Mouse (Mus musculus): Measurements from ENCODE around the gene Nxph2. TPM values are rescaled to one million over a fixed set of nuclear protein-coding genes. Genes with fewer than 3 reads are reported as not detected.
"Not testable (repeated sequence)": the region's sequence is repeated elsewhere in the genome, so short reads cannot be mapped to it uniquely, and the experiment has no call there.

Nxph2 gene
- not detected in 2 replicates for polyA plus RNA-seq (2015; fragmentation: Nextera tagmentation; extraction: Ambion mirVana)

- Histone ChIP-seq H3K4me2 (peak within 1 kb of the TSS; percentile 54), H3K27me3 (peaks cover 10% of the 10 kb centered on the region), H3K4me3 (peak within 1 kb of the TSS; percentile 30), H3K36me3 (no peaks in the 10 kb centered on the region), H3K9me3 (replicated peaks) (no peaks in the 10 kb centered on the region), H3K4me1 (replicated peaks) (peaks cover 3% of the 10 kb centered on the region; the same call in 1 of the 2 replicates), H3K9ac (no peak within 1 kb of the TSS), H3K27ac (no peak within 1 kb of the TSS)
- WGBS, result 2% methylated on average over 31 of the region's 31 CpGs
- no peak for ATAC-seq (replicated peaks; ENCODE audit: insufficient number of reproducible peaks, insufficient read depth, low FRiP score, low read depth)
Observed at GRCm38 (mm10) chr2:23320746-23321585, at the start of gene Nxph2. Nxph2 (plus strand) TSS chr2:23321246.

- not testable (repeated sequence) for H3K9ac ChIP-seq; H3K4me3 ChIP-seq; H3K27me3 ChIP-seq; ATAC-seq (replicated peaks; ENCODE audit: insufficient number of reproducible peaks, insufficient read depth, low FRiP score, low read depth); H3K36me3 ChIP-seq; H3K9me3 ChIP-seq (replicated peaks); H3K4me1 ChIP-seq (replicated peaks); H3K27ac ChIP-seq; H3K4me2 ChIP-seq
- 45% methylated on average over 19 of the region's 19 CpGs for WGBS
Observed at GRCm38 (mm10) chr2:23290991-23291390, 30.1 kb upstream of the Nxph2 start.

- Histone ChIP-seq H3K4me3 (no peak overlapping the region), H3K9ac (no peak overlapping the region), H3K36me3 (no peaks in the 10 kb centered on the region), H3K27ac (no peak overlapping the region), H3K4me1 (replicated peaks) (no peaks in the 10 kb centered on the region), H3K4me2 (no peak overlapping the region), H3K9me3 (replicated peaks) (no peaks in the 10 kb centered on the region), H3K27me3 (no peaks in the 10 kb centered on the region)
- ATAC-seq (replicated peaks; ENCODE audit: insufficient number of reproducible peaks, insufficient read depth, low FRiP score, low read depth), result no peak
- WGBS, result 10% methylated on average over 1 of the region's 1 CpGs
Observed at GRCm38 (mm10) chr2:23314869-23315268, 6.2 kb upstream of the Nxph2 start.

Other genes with a start within 250 kb of the Nxph2 start
- gene Mastl, start 165.2 kb upstream of the Nxph2 start, polyA plus RNA-seq (2015; fragmentation: Nextera tagmentation; extraction: Ambion mirVana), result 6.6 and 7.9 TPM in 2 replicates
- 44.9 and 47.0 TPM in 2 replicates for gene Yme1l1, start 164.9 kb upstream of the Nxph2 start, polyA plus RNA-seq (2015; fragmentation: Nextera tagmentation; extraction: Ambion mirVana)
- not detected in 2 replicates for gene 4931423N10Rik, start 113.8 kb upstream of the Nxph2 start, polyA plus RNA-seq (2015; fragmentation: Nextera tagmentation; extraction: Ambion mirVana)